Mouse (Mus musculus): ENCODE measurements around the gene C130050O18Rik. TPM values are rescaled to one million over a fixed set of nuclear protein-coding genes. Genes with fewer than 3 reads are reported as not detected.

C130050O18Rik gene
- total and polyA plus RNA-seq, 2 experiments from 2014 or later = 0.31 to 1.7 TPM

- Histone ChIP-seq H3K27me3 (ENCODE audit: control insufficient read depth, insufficient read depth, low read length) (no peaks in the 10 kb centered on the region), H3K4me2 (ENCODE audit: low read depth, low read length) (no peak overlapping the region), H3K27ac (ENCODE audit: low read depth) (no peak overlapping the region), H3K9me3 (replicated peaks; ENCODE audit: control insufficient read depth, low read length) (no peaks in the 10 kb centered on the region), H3K9ac (replicated peaks; ENCODE audit: low read depth, low read length) (no peak overlapping the region), H3K4me3 (ENCODE audit: low read depth, low read length) (no peak overlapping the region), H3K4me1 (ENCODE audit: control insufficient read depth, insufficient read depth) (peaks cover 14% of the 10 kb centered on the region), H3K36me3 (replicated peaks; ENCODE audit: control insufficient read depth, insufficient read depth, low read length) (no peaks in the 10 kb centered on the region)
- WGBS = 88% methylated on average over 8 of the region's 8 CpGs
- ATAC-seq (ENCODE audit: insufficient read depth, low read depth) (no peak), DNase-seq (ENCODE audit: low spot score) (no peak)
- TF ChIP-seq EP300 (IDR thresholded peaks at IDR 0.05; ENCODE audit: low read depth) (no peak), CTCF (IDR thresholded peaks at IDR 0.05; ENCODE audit: low read depth) (no peak)
Observed at GRCm38 (mm10) chr5:139403692-139404260, 1.3 kb upstream of the C130050O18Rik start.

DNA sequence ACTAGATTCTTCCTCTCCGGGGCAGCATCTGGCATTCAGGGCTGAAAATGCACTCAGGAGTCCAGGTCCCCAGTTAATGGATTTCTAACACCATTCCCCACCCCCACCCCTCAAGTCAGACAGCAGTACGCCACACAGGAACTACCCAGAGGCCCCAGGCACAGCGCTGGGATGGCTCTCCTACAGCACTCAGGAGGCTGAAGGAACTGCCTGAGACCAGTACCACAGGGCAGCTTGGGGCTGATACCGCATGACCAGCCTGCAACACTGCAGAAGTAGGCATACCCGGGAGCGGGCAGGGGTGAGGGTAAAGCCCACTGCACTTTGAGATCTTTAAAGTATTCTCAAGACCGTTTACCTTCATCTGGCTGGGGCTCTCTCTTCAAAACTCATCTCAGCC, 398 bp downstream of the C130050O18Rik start:
- Histone ChIP-seq H3K4me1 (ENCODE audit: control insufficient read depth, insufficient read depth) (peaks cover 21% of the 10 kb centered on the region), H3K9me3 (replicated peaks; ENCODE audit: control insufficient read depth, low read length) (no peaks in the 10 kb centered on the region), H3K9ac (replicated peaks; ENCODE audit: low read depth, low read length) (no peak overlapping the region), H3K4me3 (ENCODE audit: low read depth, low read length) (no peak overlapping the region), H3K36me3 (replicated peaks; ENCODE audit: control insufficient read depth, insufficient read depth, low read length) (no peaks in the 10 kb centered on the region), H3K27me3 (ENCODE audit: control insufficient read depth, insufficient read depth, low read length) (no peaks in the 10 kb centered on the region), H3K27ac (ENCODE audit: low read depth) (peak overlapping the region; percentile 37; the same call in 1 of the 2 replicates), H3K4me2 (ENCODE audit: low read depth, low read length) (no peak overlapping the region)
- DNase-seq (ENCODE audit: low spot score) (no peak), ATAC-seq (ENCODE audit: insufficient read depth, low read depth) (no peak)
- 74% methylated on average over 7 of the region's 7 CpGs for WGBS
- TF ChIP-seq CTCF (IDR thresholded peaks at IDR 0.05; ENCODE audit: low read depth) (no peak), EP300 (IDR thresholded peaks at IDR 0.05; ENCODE audit: low read depth) (no peak)

- no peak for DNase-seq (ENCODE audit: low spot score)
- H3K27me3 ChIP-seq (ENCODE audit: control insufficient read depth, insufficient read depth, low read length) = no peaks in the 10 kb centered on the region
- H3K4me3 ChIP-seq (ENCODE audit: low read depth, low read length) = no peak overlapping the region
Observed at GRCm38 (mm10) chr5:139405953-139406352, 873 bp downstream of the C130050O18Rik start.

GRCm38 (mm10) chr5:139407121-139407885, 2.2 kb downstream of the C130050O18Rik start:
- peaks cover 21% of the 10 kb centered on the region for H3K4me1 ChIP-seq (ENCODE audit: control insufficient read depth, insufficient read depth)
- DNase-seq (ENCODE audit: low spot score) = no peak
- WGBS = 82% methylated on average over 14 of the region's 14 CpGs
- no peak overlapping the region for H3K9ac ChIP-seq (replicated peaks; ENCODE audit: low read depth, low read length)
- no peak overlapping the region for H3K4me3 ChIP-seq (ENCODE audit: low read depth, low read length)
- no peaks in the 10 kb centered on the region for H3K9me3 ChIP-seq (replicated peaks; ENCODE audit: control insufficient read depth, low read length)
- H3K27me3 ChIP-seq (ENCODE audit: control insufficient read depth, insufficient read depth, low read length) = no peaks in the 10 kb centered on the region
- ATAC-seq (ENCODE audit: insufficient read depth, low read depth) = no peak
- TF ChIP-seq EP300 (IDR thresholded peaks at IDR 0.05; ENCODE audit: low read depth) (no peak), CTCF (IDR thresholded peaks at IDR 0.05; ENCODE audit: low read depth) (no peak)
- no peak overlapping the region for H3K4me2 ChIP-seq (ENCODE audit: low read depth, low read length)
- no peak overlapping the region for H3K27ac ChIP-seq (ENCODE audit: low read depth)
- no peaks in the 10 kb centered on the region for H3K36me3 ChIP-seq (replicated peaks; ENCODE audit: control insufficient read depth, insufficient read depth, low read length)

More at GRCm38 (mm10) chr5:139405953-139406352, 873 bp downstream of the C130050O18Rik start:
- peak overlapping the region; percentile 37; the same call in 1 of the 2 replicates for H3K27ac ChIP-seq (ENCODE audit: low read depth)
- peaks cover 21% of the 10 kb centered on the region for H3K4me1 ChIP-seq (ENCODE audit: control insufficient read depth, insufficient read depth)
- no peak overlapping the region for H3K4me2 ChIP-seq (ENCODE audit: low read depth, low read length)
- H3K36me3 ChIP-seq (replicated peaks; ENCODE audit: control insufficient read depth, insufficient read depth, low read length) = no peaks in the 10 kb centered on the region
- no peaks in the 10 kb centered on the region for H3K9me3 ChIP-seq (replicated peaks; ENCODE audit: control insufficient read depth, low read length)
- ATAC-seq (ENCODE audit: insufficient read depth, low read depth) = no peak
- TF ChIP-seq EP300 (IDR thresholded peaks at IDR 0.05; ENCODE audit: low read depth) = no peak
- no peak for TF ChIP-seq CTCF (IDR thresholded peaks at IDR 0.05; ENCODE audit: low read depth)
- WGBS = 36% methylated on average over 3 of the region's 3 CpGs
- H3K9ac ChIP-seq (replicated peaks; ENCODE audit: low read depth, low read length) = no peak overlapping the region

DNA sequence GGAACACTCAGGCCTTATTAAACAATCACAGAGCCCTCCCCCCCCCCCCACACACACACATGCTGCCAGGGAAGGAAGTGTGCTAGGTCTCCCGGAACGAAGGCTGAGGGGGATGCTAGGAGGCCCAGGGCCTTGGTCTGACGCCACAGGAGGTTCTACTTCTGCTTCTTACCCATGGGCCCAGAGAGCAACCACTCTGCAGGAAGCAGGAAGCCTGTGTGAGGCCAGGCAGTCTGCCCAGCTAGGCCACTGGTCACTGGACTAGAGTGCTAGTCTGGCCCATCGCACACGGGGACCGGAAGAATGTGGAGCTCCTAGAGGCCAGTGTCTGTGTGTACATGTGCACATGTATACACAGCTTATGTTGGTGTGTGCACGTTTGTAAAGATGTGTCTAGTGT, 3.4 kb downstream of the C130050O18Rik start:
- H3K4me1 ChIP-seq (ENCODE audit: control insufficient read depth, insufficient read depth) = peaks cover 21% of the 10 kb centered on the region
- DNase-seq (ENCODE audit: low spot score) = no peak
- 65% methylated on average over 7 of the region's 7 CpGs for WGBS
- no peak overlapping the region for H3K9ac ChIP-seq (replicated peaks; ENCODE audit: low read depth, low read length)
- no peaks in the 10 kb centered on the region for H3K36me3 ChIP-seq (replicated peaks; ENCODE audit: control insufficient read depth, insufficient read depth, low read length)
- H3K4me2 ChIP-seq (ENCODE audit: low read depth, low read length) = no peak overlapping the region
- ATAC-seq (ENCODE audit: insufficient read depth, low read depth) = peak; percentile 42
- TF ChIP-seq EP300 (IDR thresholded peaks at IDR 0.05; ENCODE audit: low read depth) = no peak
- TF ChIP-seq CTCF (IDR thresholded peaks at IDR 0.05; ENCODE audit: low read depth) = no peak
- no peaks in the 10 kb centered on the region for H3K27me3 ChIP-seq (ENCODE audit: control insufficient read depth, insufficient read depth, low read length)
- no peak overlapping the region for H3K4me3 ChIP-seq (ENCODE audit: low read depth, low read length)
- H3K9me3 ChIP-seq (replicated peaks; ENCODE audit: control insufficient read depth, low read length) = no peaks in the 10 kb centered on the region
- H3K27ac ChIP-seq (ENCODE audit: low read depth) = peak overlapping the region; percentile 35

Data from heart, postnatal 0 days (tissue).